In genomic region chr12:111951701-111952100, GRCm38 (mm10) we compare ENCODE assay signal across 15 mouse cellular contexts. TPM values are rescaled to one million over a fixed set of nuclear protein-coding genes. Genes with fewer than 3 reads are reported as not detected.
DNase-seq lines count a peak whose midpoint lies in the region; ATAC-seq and TF ChIP-seq lines count a peak whose summit lies in the region.
"Had no signal": no experiment of that assay in that cellular context is flagged by ENCODE, and none has a peak within 500 bp of the region (broad histone marks: within the 10 kb centered on the region; RNA-seq: fewer than 3 reads in every experiment).

No protein-coding gene starts in this region.

- H3K9ac ChIP-seq in kidney, embryonic 16.5 days (replicated peaks; ENCODE audit: low read length): no peak overlapping the region
- no peak overlapping the region for H3K9ac ChIP-seq in lung, embryonic 15.5 days
- H3K9ac ChIP-seq in intestine, postnatal 0 days (ENCODE audit: low read depth, low read length): no peak overlapping the region
- H3K9ac ChIP-seq in stomach, embryonic 16.5 days (ENCODE audit: low read length): no peak overlapping the region
- H3K9ac ChIP-seq: forebrain, embryonic 12.5 days; neural tube, embryonic 15.5 days had no signal

- peak; percentile 70 for ATAC-seq in kidney, embryonic 16.5 days (ENCODE audit: low FRiP score, low TSS enrichment)
- peak; percentile 21; the same call in 1 of the 2 replicates for ATAC-seq in lung, embryonic 15.5 days (ENCODE audit: borderline replicate concordance, extremely low read depth, low FRiP score, low TSS enrichment)
- peak; percentile 47 for ATAC-seq in intestine, postnatal 0 days
- ATAC-seq in stomach, embryonic 16.5 days (ENCODE audit: insufficient read depth, low FRiP score): peak; percentile 42
- ATAC-seq in CD4-positive, CD25-positive, alpha-beta regulatory T cell, adult 4 months: no peak

- H3K27me3 ChIP-seq in kidney, embryonic 16.5 days (ENCODE audit: insufficient read depth, low read length): no peaks in the 10 kb centered on the region
- no peaks in the 10 kb centered on the region for H3K27me3 ChIP-seq in lung, embryonic 15.5 days
- H3K27me3 ChIP-seq in intestine, postnatal 0 days (replicated peaks; ENCODE audit: control insufficient read depth, insufficient read depth, low read length): no peaks in the 10 kb centered on the region
- H3K27me3 ChIP-seq in stomach, embryonic 16.5 days (ENCODE audit: control insufficient read depth, insufficient read depth, low read length): no peaks in the 10 kb centered on the region
- H3K27me3 ChIP-seq: forebrain, embryonic 12.5 days; neural tube, embryonic 15.5 days had no signal

- H3K4me1 ChIP-seq in kidney, embryonic 16.5 days (ENCODE audit: insufficient read depth, low read length): peaks cover 15% of the 10 kb centered on the region
- H3K4me1 ChIP-seq in lung, embryonic 15.5 days: peaks cover 21% of the 10 kb centered on the region
- peaks cover 13% of the 10 kb centered on the region for H3K4me1 ChIP-seq in intestine, postnatal 0 days (replicated peaks; ENCODE audit: control insufficient read depth, insufficient read depth, low read length)
- peaks cover 10% of the 10 kb centered on the region; the same call in 1 of the 2 replicates for H3K4me1 ChIP-seq in stomach, embryonic 16.5 days (ENCODE audit: control insufficient read depth, insufficient read depth, low read length)
- H3K4me1 ChIP-seq: forebrain, embryonic 12.5 days; neural tube, embryonic 15.5 days had no signal

- no peaks in the 10 kb centered on the region for H3K9me3 ChIP-seq in kidney, embryonic 16.5 days (ENCODE audit: low read length)
- no peaks in the 10 kb centered on the region for H3K9me3 ChIP-seq in lung, embryonic 15.5 days
- H3K9me3 ChIP-seq in intestine, postnatal 0 days (ENCODE audit: control insufficient read depth): no peaks in the 10 kb centered on the region
- no peaks in the 10 kb centered on the region for H3K9me3 ChIP-seq in stomach, embryonic 16.5 days (replicated peaks; ENCODE audit: control insufficient read depth, low read length)
- H3K9me3 ChIP-seq: forebrain, embryonic 12.5 days; neural tube, embryonic 15.5 days had no signal

- no peak for TF ChIP-seq CTCF in intestine, postnatal 0 days (IDR thresholded peaks at IDR 0.05; ENCODE audit: low read depth)

- peak overlapping the region; percentile 22 for H3K27ac ChIP-seq in kidney, embryonic 16.5 days (ENCODE audit: low read length)
- H3K27ac ChIP-seq in lung, embryonic 15.5 days: 0 out of 2 replicates have a peak overlapping the region, but pooled peaks have one; percentile 38
- H3K27ac ChIP-seq in intestine, postnatal 0 days (ENCODE audit: low read depth, low read length): no peak overlapping the region
- peak overlapping the region; percentile 48 for H3K27ac ChIP-seq in stomach, embryonic 16.5 days (ENCODE audit: low read length)
- H3K27ac ChIP-seq: forebrain, embryonic 12.5 days; neural tube, embryonic 15.5 days had no signal

- DNase-seq in kidney, postnatal 36 days: no peak
- no peak for DNase-seq in lung, postnatal 10 days
- no peak for DNase-seq in right cerebral cortex, postnatal 14 days
- DNase-seq: cerebellum, adult 9-11 months; gastrocnemius, postnatal 10 days; heart, postnatal 4 days; right cerebral cortex, adult 18-20 months had no signal

- H3K4me2 ChIP-seq in kidney, embryonic 16.5 days (replicated peaks; ENCODE audit: low read depth, low read length): no peak overlapping the region
- H3K4me2 ChIP-seq in lung, embryonic 15.5 days: no peak overlapping the region
- no peak overlapping the region for H3K4me2 ChIP-seq in intestine, postnatal 0 days (replicated peaks; ENCODE audit: low read depth)
- no peak overlapping the region for H3K4me2 ChIP-seq in stomach, embryonic 16.5 days (ENCODE audit: low read depth, low read length)
- H3K4me2 ChIP-seq: forebrain, embryonic 12.5 days; neural tube, embryonic 15.5 days had no signal

- WGBS in kidney, embryonic 16.5 days: 32% methylated on average over 5 of the region's 5 CpGs
- 27% methylated on average over 5 of the region's 5 CpGs for WGBS in lung, embryonic 15.5 days
- WGBS in intestine, postnatal 0 days: 23% methylated on average over 5 of the region's 5 CpGs
- 24% methylated on average over 5 of the region's 5 CpGs for WGBS in stomach, embryonic 16.5 days

- H3K36me3 ChIP-seq in kidney, embryonic 16.5 days (ENCODE audit: insufficient read depth, low read length): no peaks in the 10 kb centered on the region
- H3K36me3 ChIP-seq in lung, embryonic 15.5 days: no peaks in the 10 kb centered on the region
- H3K36me3 ChIP-seq in intestine, postnatal 0 days (ENCODE audit: control insufficient read depth, insufficient read depth): no peaks in the 10 kb centered on the region
- no peaks in the 10 kb centered on the region for H3K36me3 ChIP-seq in stomach, embryonic 16.5 days (ENCODE audit: control insufficient read depth, insufficient read depth, low read length)
- H3K36me3 ChIP-seq: forebrain, embryonic 12.5 days; neural tube, embryonic 15.5 days had no signal

- H3K4me3 ChIP-seq in kidney, embryonic 16.5 days (ENCODE audit: low read length): no peak overlapping the region
- H3K4me3 ChIP-seq in lung, embryonic 15.5 days: no peak overlapping the region
- H3K4me3 ChIP-seq in intestine, postnatal 0 days (ENCODE audit: low read depth, low read length): no peak overlapping the region
- H3K4me3 ChIP-seq in stomach, embryonic 16.5 days (replicated peaks; ENCODE audit: low read length): no peak overlapping the region
- H3K4me3 ChIP-seq: forebrain, embryonic 12.5 days; neural tube, embryonic 15.5 days had no signal

RNA-seq across cellular contexts. Expression of gene Atp5mpl, which starts 15.1 kb away (rescaled TPM):
- polyA plus RNA-seq in kidney, embryonic 16.5 days (2015; fragmentation: Nextera tagmentation; extraction: Ambion mirVana): 713 and 717 TPM in 2 replicates
- 634 and 662 TPM in 2 replicates for polyA plus RNA-seq in lung, embryonic 15.5 days (2015; fragmentation: Nextera tagmentation; extraction: Ambion mirVana)
- polyA plus RNA-seq in intestine, postnatal 0 days (2015; fragmentation: Nextera tagmentation; extraction: Ambion mirVana): 1,268 and 1,348 TPM in 2 replicates
- polyA plus RNA-seq in stomach, embryonic 16.5 days (2015; fragmentation: Nextera tagmentation; extraction: Ambion mirVana): 648 and 711 TPM in 2 replicates
- 100 to 1,000 TPM; 202 to 279 TPM for polyA plus RNA-seq in CD4-positive, CD25-positive, alpha-beta regulatory T cell, adult 4 months (2017; shearing (Covaris generic))

RNA-seq across cellular contexts. Expression of gene Tdrd9, which starts 19.7 kb away (rescaled TPM):
- polyA plus RNA-seq in kidney, embryonic 16.5 days (2015; fragmentation: Nextera tagmentation; extraction: Ambion mirVana): 0.45 and 0.75 TPM in 2 replicates
- polyA plus RNA-seq in lung, embryonic 15.5 days (2015; fragmentation: Nextera tagmentation; extraction: Ambion mirVana): 0.06 TPM in 1 of 2 replicates, not detected in the other
- polyA plus RNA-seq in intestine, postnatal 0 days (2015; fragmentation: Nextera tagmentation; extraction: Ambion mirVana): 0.04 TPM in 1 of 2 replicates, not detected in the other
- polyA plus RNA-seq in stomach, embryonic 16.5 days (2015; fragmentation: Nextera tagmentation; extraction: Ambion mirVana): 0.13 and 0.14 TPM in 2 replicates
- not detected for polyA plus RNA-seq in CD4-positive, CD25-positive, alpha-beta regulatory T cell, adult 4 months (2017; shearing (Covaris generic))

RNA-seq across cellular contexts. Expression of gene Rd3l, which starts 29.4 kb away (rescaled TPM):
- polyA plus RNA-seq in kidney, embryonic 16.5 days (2015; fragmentation: Nextera tagmentation; extraction: Ambion mirVana): not detected in 2 replicates
- polyA plus RNA-seq in lung, embryonic 15.5 days (2015; fragmentation: Nextera tagmentation; extraction: Ambion mirVana): not detected in 2 replicates
- polyA plus RNA-seq in intestine, postnatal 0 days (2015; fragmentation: Nextera tagmentation; extraction: Ambion mirVana): not detected in 2 replicates
- not detected in 2 replicates for polyA plus RNA-seq in stomach, embryonic 16.5 days (2015; fragmentation: Nextera tagmentation; extraction: Ambion mirVana)
- not detected for polyA plus RNA-seq in CD4-positive, CD25-positive, alpha-beta regulatory T cell, adult 4 months (2017; shearing (Covaris generic))
- polyA plus RNA-seq: embryonic facial prominence, embryonic 14.5 days; forebrain, embryonic 12.5 days; neural tube, embryonic 15.5 days had no signal

RNA-seq across cellular contexts. Expression of gene Ppp1r13b, which starts 43.8 kb away (rescaled TPM):
- polyA plus RNA-seq in kidney, embryonic 16.5 days (2015; fragmentation: Nextera tagmentation; extraction: Ambion mirVana): 7.4 and 14.7 TPM in 2 replicates
- 23.1 and 25.6 TPM in 2 replicates for polyA plus RNA-seq in lung, embryonic 15.5 days (2015; fragmentation: Nextera tagmentation; extraction: Ambion mirVana)
- polyA plus RNA-seq in intestine, postnatal 0 days (2015; fragmentation: Nextera tagmentation; extraction: Ambion mirVana): 13.6 and 16.7 TPM in 2 replicates
- 8.3 and 10.6 TPM in 2 replicates for polyA plus RNA-seq in stomach, embryonic 16.5 days (2015; fragmentation: Nextera tagmentation; extraction: Ambion mirVana)
- 10 to 100 TPM; 10.7 to 15.1 TPM for polyA plus RNA-seq in CD4-positive, CD25-positive, alpha-beta regulatory T cell, adult 4 months (2017; shearing (Covaris generic))
